Mouse (Mus musculus) erythroid progenitor cell, adult 5-6 weeks (primary cell): Measurements from ENCODE around the gene Bglap. TPM values are rescaled to one million over a fixed set of nuclear protein-coding genes. Genes with fewer than 3 reads are reported as not detected.
"Not testable (repeated sequence)": the region's sequence is repeated elsewhere in the genome, so short reads cannot be mapped to it uniquely, and the experiment has no call there.

ENCODE experiments used
- ATAC-seq: replicated peaks from 2 replicates; pipeline ENCODE4 v1.8.0; 2016; ENCODE audit warnings: moderate number of reproducible peaks, mild to moderate bottlenecking, moderate TSS enrichment, inconsistent platforms; ENCODE audit not compliant: poor library complexity, low FRiP score, severe bottlenecking
- total RNA-seq, 2 experiments: library from RNA; stranded (forward) in 1 of 2; stranded (reverse) in 1 of 2; fragments of 150-400 nt in 1 of 2; fragments of 186-747, 209-891 nt in 1 of 2; gene quantifications; 2 replicates each; pipeline versions ENCODE4 v1.2.3 to v1.2.4; 2015 to 2017; ENCODE audit warnings: low replicate concordance in 2 of 2

The Bglap gene
- total RNA-seq, 2 experiments from 2014 or later = not detected

DNA sequence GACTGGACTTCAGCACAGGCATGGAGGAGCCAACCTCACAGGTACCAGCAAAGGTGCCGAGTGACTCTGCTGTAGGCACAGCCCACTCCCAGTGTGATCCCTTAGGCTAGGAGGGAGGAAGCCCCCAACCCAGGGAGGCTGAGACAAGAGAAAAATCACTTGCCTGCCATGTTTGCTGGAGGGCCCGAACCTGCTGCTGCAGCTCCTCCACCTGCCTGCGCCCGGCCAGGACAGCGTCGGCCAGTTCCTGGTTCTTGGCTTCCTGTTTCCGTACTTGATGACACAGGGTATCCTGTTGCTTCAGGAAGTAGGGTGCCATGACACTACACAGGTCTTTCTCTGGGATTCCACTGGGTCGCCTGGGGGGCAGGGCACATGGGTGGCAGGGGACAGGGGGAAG lies 11.5 kb upstream of the Bglap start:
- ATAC-seq = no peak

GRCm38 (mm10) chr3:88395288-88395687 lies 11.0 kb upstream of the Bglap start:
- ATAC-seq = no peak

DNA sequence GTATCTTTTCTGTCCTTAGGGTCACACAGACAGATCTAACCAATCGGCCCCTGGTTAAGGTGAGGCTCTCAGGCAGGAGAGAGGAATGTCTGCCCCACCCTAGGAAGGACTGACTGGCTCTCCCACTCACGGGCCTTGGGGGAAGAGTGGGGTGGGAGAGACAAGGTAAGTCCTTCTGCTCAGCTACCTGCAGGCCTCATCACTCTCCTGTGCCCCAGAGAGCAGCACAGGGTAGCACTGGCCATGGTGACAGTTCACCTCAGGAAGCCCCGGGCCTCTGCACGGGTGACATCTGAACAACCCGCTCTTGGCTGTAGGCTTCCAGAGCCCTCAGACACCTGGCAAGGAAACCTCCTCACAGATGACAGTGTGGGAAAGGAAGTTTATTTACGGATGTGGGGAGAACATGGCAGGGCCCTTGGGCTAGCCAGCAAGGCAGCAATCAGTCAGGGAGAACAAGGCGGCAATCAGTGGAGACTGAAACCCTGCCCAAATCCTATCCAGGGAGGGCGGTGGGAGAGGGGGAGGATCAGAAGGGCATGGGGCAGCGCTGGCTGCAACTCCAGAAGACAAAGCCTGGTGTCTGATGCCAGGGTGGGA lies 9.6 kb upstream of the Bglap start:
- ATAC-seq = no peak

GRCm38 (mm10) chr3:88382383-88382782 lies 1.9 kb downstream of the Bglap start:
- not testable (repeated sequence) for ATAC-seq

GRCm38 (mm10) chr3:88381389-88382315 lies 2.6 kb downstream of the Bglap start:
- ATAC-seq = peak; percentile 79

- not testable (repeated sequence) for ATAC-seq
Measured at GRCm38 (mm10) chr3:88378599-88378998, 5.7 kb downstream of the Bglap start, which contains the start of gene Bglap2. Gene Bglap2 (minus strand): TSS chr3:88378699.

DNA sequence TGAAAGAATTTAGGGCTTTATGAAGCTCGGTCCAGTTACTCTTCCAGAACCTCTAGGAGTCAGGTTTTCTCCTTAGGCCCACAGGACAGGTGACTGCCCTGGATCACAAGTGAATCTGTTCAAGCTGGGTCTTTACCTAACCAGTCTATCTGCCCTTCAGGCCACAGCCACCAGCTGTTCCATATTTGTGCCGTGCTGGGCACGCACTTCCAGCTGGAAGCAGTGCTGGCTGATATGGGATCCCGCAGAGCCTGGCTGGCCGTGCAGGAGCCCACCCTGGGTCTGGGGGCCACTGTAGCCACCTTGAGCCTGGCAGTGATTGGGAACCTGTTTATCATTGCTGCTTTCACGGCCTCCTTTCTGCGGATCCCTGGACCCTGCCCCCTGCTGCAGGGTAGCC lies 7.6 kb downstream of the Bglap start:
- ATAC-seq = 0 out of 2 replicates have a peak, but pooled peaks have one; percentile 16

GRCm38 (mm10) chr3:88375750-88376626 lies 8.3 kb downstream of the Bglap start:
- ATAC-seq = peak; percentile 73

DNA sequence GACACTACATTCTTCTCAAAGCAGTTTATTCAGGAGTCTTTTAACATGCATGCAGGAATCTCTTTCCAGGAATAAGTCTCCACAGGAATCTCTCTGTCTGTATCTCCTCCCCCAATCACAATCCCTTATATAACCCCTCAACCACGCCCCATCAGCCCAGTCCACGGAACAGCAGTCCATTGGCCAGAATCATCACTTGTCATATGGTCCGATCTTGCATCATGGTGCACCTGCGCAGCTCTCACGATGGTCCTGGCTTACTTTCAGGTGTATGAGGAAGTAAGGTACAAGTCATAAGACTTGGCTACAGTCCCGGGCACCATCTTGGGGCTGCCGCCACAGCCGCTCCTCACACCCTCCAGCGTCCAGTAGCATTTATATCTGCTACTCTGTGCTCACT lies 11.6 kb downstream of the Bglap start, which contains the start of gene Bglap3:
Gene Bglap3, minus strand, starts transcription at position 101 of the 400 bp plus-strand sequence.
- ATAC-seq = not testable (repeated sequence)

DNA sequence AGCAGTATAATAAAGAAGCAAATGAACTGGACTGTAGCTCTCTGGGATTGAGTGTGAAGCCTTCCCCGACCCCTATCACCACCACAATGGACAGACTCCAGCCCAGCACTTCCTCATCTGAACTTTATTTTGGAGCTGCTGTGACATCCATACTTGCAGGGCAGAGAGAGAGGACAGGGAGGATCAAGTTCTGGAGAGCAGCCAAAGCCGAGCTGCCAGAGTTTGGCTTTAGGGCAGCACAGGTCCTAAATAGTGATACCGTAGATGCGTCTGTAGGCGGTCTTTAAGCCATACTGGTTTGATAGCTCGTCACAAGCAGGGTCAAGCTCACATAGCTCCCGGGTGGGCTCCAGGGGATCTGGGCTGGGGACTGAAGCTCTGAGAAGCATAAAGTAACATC lies 15.8 kb downstream of the Bglap start:
- not testable (repeated sequence) for ATAC-seq

DNA sequence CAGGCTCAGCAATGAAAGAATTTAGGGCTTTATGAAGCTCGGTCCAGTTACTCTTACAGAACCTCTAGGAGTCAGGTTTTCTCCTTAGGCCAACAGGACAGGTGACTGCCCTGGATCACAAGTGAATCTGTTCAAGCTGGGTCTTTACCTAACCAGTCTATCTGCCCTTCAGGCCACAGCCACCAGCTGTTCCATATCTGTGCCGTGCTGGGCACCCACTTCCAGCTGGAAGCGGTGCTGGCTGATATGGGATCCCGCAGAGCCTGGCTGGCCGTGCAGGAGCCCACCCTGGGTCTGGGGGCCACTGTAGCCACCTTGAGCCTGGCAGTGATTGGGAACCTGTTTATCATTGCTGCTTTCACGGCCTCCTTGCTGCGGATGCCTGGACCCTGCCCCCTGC lies 16.7 kb downstream of the Bglap start:
- ATAC-seq = not testable (repeated sequence)

GRCm38 (mm10) chr3:88366830-88367428 lies 17.3 kb downstream of the Bglap start:
- peak; percentile 67; the same call in 1 of the 2 replicates for ATAC-seq

- no peak for ATAC-seq
Measured at GRCm38 (mm10) chr3:88365705-88366361, 18.4 kb downstream of the Bglap start.

- ATAC-seq = peak; percentile 44
Measured at GRCm38 (mm10) chr3:88364337-88364736, 19.9 kb downstream of the Bglap start, which contains the start of gene Paqr6. Gene Paqr6 (plus strand): TSS chr3:88364584.

DNA sequence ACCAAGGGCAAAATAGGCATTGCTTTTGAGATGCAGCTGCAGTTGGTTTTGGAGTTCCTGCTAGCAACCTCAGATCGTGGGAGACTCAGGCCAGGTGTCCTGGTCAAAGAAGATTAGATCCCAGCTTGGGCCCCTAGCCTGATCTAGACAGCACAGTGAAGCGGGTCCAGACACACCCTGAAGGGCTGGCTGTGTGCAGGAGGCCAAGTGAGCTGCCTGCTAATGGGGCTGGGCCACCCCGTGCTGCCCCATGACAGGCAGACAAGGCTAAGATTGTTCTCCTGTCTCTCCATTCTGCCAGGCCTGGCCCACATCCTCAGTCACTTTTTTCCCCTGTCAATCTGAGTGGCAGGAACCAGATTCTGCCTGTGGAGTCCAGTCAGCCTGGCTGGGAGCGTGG lies 20.6 kb downstream of the Bglap start:
- ATAC-seq = peak; percentile 72

GRCm38 (mm10) chr3:88361612-88362313 lies 22.5 kb downstream of the Bglap start:
- ATAC-seq = no peak

- ATAC-seq = no peak
Measured at GRCm38 (mm10) chr3:88361096-88361495, 23.2 kb downstream of the Bglap start.

DNA sequence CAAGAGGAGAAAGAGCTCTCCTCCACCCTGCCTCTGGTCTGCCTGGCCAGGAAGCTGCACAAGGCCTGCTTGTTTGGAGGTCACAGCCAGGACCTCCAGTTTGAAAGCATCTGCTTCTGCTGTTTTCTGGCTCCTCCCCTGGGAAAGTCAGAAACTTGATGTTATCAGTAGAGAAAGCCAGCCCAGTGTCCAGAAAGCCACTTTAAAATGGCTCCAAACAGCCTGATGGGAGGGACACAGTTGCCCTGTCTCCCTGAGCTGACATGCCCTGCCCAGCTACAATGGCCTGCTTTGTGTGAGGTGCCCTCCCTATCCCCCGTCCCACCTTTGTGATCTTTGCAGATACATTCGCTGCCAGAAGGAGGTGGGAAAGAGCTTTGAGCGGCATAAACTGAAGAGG lies 24.3 kb downstream of the Bglap start:
- ATAC-seq = no peak
